Mouse (Mus musculus): ENCODE measurements around the gene Gpn1. TPM values are rescaled to one million over a fixed set of nuclear protein-coding genes. Genes with fewer than 3 reads are reported as not detected.
A peak's percentile ranks its signal among the peaks of the same experiment; 100 is the strongest.

Gene Gpn1
- polyA plus RNA-seq, 1 experiment from 2014 or later = 37.4 TPM

- ChIA-PET POLR2A (no interaction called here), CTCF (interaction anchor here (0.8 kb wide), 1 partner anchor 19 kb away, joined by 3 read pairs; no protein-coding TSS in a partner anchor)
- TF ChIP-seq CTCF (IDR thresholded peaks at IDR 0.05) = peak; percentile 43
- ATAC-seq = no peak
- in situ Hi-C loops (cut with MboI; ENCODE audit: low pct_unique_long_range_greater_than_20kb) = no loop called here
- no peak for DNase-seq (ENCODE audit: low read depth, low spot score)
- H3K27me3 ChIP-seq = no peaks in the 10 kb centered on the region
These were observed 40.7 kb downstream of the Gpn1 start for GRCm38 (mm10) chr5:31535228-31535627.

GRCm38 (mm10) chr5:31559401-31559800 lies 64.9 kb downstream of the Gpn1 start:
- DNase-seq (ENCODE audit: low read depth, low spot score) = no peak
- TF ChIP-seq CTCF (IDR thresholded peaks at IDR 0.05) = no peak
- no peak for ATAC-seq
- POLR2A ChIA-PET = interaction anchor here (0.7 kb wide), 1 partner anchor 639 kb away, joined by 3 read pairs; no protein-coding TSS in a partner anchor
- CTCF ChIA-PET = interaction anchor here (0.8 to 2.3 kb wide), 3 partner anchors 10 to 638 kb away, joined by 3 to 4 read pairs (median 3); no protein-coding TSS in a partner anchor
- in situ Hi-C loops (cut with MboI; ENCODE audit: low pct_unique_long_range_greater_than_20kb) = loop anchor here (25.0 kb wide), 1 partner anchor 953 kb away; no protein-coding TSS in a partner anchor
- H3K27me3 ChIP-seq = no peaks in the 10 kb centered on the region

GRCm38 (mm10) chr5:31560352-31560751 lies 65.8 kb downstream of the Gpn1 start:
- POLR2A ChIA-PET = no interaction called here
- H3K27me3 ChIP-seq = no peaks in the 10 kb centered on the region
- CTCF ChIA-PET = interaction anchor here (0.8 to 2.3 kb wide), 2 partner anchors 11 to 32 kb away, joined by 3 to 4 read pairs; no protein-coding TSS in a partner anchor
- no peak for TF ChIP-seq CTCF (IDR thresholded peaks at IDR 0.05)
- in situ Hi-C loops (cut with MboI; ENCODE audit: low pct_unique_long_range_greater_than_20kb) = loop anchor here (5.0 to 25.0 kb wide), 4 partner anchors 587 to 952 kb away; no protein-coding TSS in a partner anchor
- DNase-seq (ENCODE audit: low read depth, low spot score) = no peak
- no peak for ATAC-seq

- no peak for DNase-seq (ENCODE audit: low read depth, low spot score)
- peak; percentile 29 for ATAC-seq
- no peaks in the 10 kb centered on the region for H3K27me3 ChIP-seq
- in situ Hi-C loops (cut with MboI; ENCODE audit: low pct_unique_long_range_greater_than_20kb) = loop anchor here (5.0 to 25.0 kb wide), 4 partner anchors 585 to 950 kb away; no protein-coding TSS in a partner anchor
- CTCF ChIA-PET = interaction anchor here (1.2 to 8.1 kb wide), 10 partner anchors 11 to 655 kb away, joined by 3 to 83 read pairs (median 10); partner anchors contain the start of gene Mrpl33
- no peak for TF ChIP-seq CTCF (IDR thresholded peaks at IDR 0.05)
- POLR2A ChIA-PET = interaction anchor here (0.9 to 2.0 kb wide), 8 partner anchors 14 to 634 kb away, joined by 3 to 5 read pairs (median 3); no protein-coding TSS in a partner anchor
These were observed 67.6 kb downstream of the Gpn1 start for GRCm38 (mm10) chr5:31562036-31562666.

Other genes starting within 250 kb of the Gpn1 start
- gene Krtcap3, start 243.1 kb upstream of the Gpn1 start, polyA plus RNA-seq (2021) = 8.6 TPM
- 57.9 TPM for gene Ift172, start 203.6 kb upstream of the Gpn1 start, polyA plus RNA-seq (2021)
- 107 TPM for gene Fndc4, start 198.7 kb upstream of the Gpn1 start, polyA plus RNA-seq (2021)
- 5.9 TPM for gene Gckr, start 197.3 kb upstream of the Gpn1 start, polyA plus RNA-seq (2021)
- 15.8 TPM for gene Zfp512, start 42.3 kb upstream of the Gpn1 start, polyA plus RNA-seq (2021)
- gene 4930548H24Rik, start 9.0 kb upstream of the Gpn1 start, polyA plus RNA-seq (2021) = not detected
- 45.8 TPM for gene Slc4a1ap, start 32.3 kb downstream of the Gpn1 start, polyA plus RNA-seq (2021)
- gene Supt7l, start 33.1 kb downstream of the Gpn1 start, polyA plus RNA-seq (2021) = 25.7 TPM
- 243 TPM for gene Mrpl33, start 102.2 kb downstream of the Gpn1 start, polyA plus RNA-seq (2021)
- 11.3 TPM for gene Rbks, start 202.9 kb downstream of the Gpn1 start, polyA plus RNA-seq (2021)
- 122 TPM for gene Babam2, start 202.9 kb downstream of the Gpn1 start, polyA plus RNA-seq (2021)

Data from Patski (cell line).